Mouse (Mus musculus) cerebellum, postnatal 10 days (tissue): ENCODE data around the gene Neurog1.

ENCODE experiments used
- DNase-seq, 2 experiments: peaks; one replicate each; pipeline ENCODE4 v3.0.0; 2021; ENCODE audit warnings: mixed read lengths in 2 of 2

The Neurog1 gene

DNA sequence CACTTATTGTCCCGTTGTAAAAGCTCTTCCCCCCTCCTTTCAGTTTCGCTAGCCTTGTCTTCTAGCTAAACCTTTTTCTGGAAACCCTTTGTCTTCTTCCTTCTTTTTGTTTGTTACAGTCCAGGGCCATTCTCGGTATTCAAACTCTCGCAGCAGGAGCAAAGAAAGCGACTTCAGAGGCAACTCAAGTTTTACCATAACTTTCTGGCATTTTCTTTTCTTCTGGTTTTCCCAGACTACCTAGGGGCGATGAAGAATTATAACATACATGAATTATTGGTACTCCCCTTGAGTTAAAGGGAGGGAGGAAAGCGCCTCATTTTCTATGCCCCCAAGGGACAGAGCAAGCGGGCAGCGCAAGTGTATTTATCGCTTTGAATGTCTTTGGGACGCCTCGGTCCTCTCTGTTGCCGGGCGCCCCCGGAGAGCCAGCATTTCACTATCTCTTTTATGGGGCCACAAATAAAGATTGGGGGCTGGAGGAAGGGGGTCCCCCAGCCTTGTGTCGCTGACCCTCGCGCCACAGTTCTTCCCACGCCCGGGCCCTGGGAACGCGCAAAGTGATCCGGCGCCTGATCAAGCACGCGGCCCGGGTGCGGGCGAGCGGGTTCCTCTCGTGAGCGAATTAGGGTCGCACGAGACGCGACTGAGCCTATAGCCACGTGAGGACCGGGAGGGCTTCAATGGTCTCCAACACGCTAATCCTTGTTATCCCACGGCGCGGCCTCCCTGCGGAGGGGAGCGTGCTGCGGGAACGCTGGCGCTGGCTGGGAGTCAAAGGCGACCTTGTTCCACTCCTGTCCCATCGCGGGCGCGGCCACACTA is 6.4 kb upstream of the Neurog1 start:
- DNase-seq: peak; percentile 33 to 35

DNA sequence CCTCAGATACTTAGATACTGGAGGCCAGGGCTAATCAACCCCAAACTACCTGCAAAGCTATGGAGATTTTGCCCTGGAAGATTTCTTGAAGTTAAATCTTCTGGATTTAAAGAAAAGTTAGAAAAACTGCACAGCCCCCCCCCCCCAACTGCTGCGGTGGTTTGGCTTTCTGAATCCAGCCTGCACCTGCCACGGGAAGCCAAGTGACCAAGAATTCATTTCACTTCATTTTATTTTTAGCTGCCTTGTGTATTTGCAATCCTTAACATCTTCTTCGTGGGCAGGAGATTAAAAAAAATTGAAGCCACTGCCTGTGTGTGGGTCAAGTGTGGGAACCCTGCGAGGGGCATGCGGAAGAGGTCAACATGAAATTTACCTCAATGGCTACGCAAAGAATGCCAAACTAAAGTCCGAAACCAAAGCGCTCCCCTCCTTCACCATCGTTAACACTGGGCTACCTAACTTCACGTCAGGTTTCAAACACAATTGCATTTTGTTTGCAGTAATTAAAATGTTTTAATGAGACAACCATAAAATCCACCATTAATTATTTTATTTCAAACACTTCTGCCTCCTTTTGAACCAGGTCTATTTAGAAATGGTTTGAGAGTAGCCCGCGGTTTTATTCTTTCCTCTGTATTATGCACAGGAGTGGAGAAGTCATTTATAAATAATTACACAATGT is 5.6 kb upstream of the Neurog1 start:
- no peak for DNase-seq

GRCm38 (mm10) chr13:56256716-56257299 is 4.8 kb upstream of the Neurog1 start:
- DNase-seq: no peak

DNA sequence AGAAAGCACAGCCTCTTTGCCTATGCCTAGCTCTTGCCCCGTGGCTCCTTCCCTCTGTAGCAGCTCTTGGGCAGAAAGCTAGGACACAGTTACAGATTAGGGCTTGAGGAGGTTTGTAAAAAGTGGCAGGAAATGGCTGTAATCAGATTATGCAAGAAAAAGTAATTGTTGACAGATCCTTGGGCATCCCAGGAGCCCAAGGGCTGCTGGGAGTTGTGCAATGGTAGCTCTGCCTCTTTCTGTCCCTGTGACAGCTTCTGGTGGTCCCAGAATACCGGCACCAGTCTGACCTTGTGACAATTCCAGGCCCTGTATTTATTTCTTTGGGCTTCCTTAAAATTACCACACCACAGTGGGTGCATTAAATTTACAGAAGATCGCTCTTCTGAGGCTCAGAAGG is 1.4 kb upstream of the Neurog1 start:
- no peak for DNase-seq

DNA sequence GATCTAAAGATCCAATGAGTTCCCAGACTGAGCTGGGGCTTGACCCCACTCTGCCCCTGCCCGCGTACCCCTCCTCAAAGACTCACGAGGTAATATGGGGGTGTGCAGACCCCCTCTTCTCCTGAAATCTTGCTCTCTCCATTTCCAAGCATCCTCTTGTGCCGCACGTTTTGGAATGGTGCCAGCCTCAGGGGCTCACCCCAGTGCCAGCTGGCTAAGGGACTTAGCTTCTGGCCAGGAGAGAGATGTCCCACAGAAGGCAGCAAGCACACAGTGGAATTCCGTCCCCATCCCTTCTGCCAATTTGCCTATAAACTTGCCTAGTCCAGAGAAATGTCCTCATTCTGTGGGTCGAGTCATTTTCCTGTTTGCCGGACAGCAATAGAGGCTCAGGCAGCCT is 820 bp upstream of the Neurog1 start:
- DNase-seq: peak; percentile 79 to 85

- peak; percentile 20 to 43 for DNase-seq
Measured at GRCm38 (mm10) chr13:56251176-56251923, 613 bp downstream of the Neurog1 start.

- DNase-seq: no peak
Measured at GRCm38 (mm10) chr13:56250551-56251161, 1.3 kb downstream of the Neurog1 start.

- no peak for DNase-seq
Measured at GRCm38 (mm10) chr13:56249593-56250341, 2.2 kb downstream of the Neurog1 start.

GRCm38 (mm10) chr13:56243104-56243503 is 8.9 kb downstream of the Neurog1 start:
- no peak for DNase-seq

- peak; percentile 35 to 43 for DNase-seq
Measured at GRCm38 (mm10) chr13:56240012-56240770, 11.8 kb downstream of the Neurog1 start.

DNA sequence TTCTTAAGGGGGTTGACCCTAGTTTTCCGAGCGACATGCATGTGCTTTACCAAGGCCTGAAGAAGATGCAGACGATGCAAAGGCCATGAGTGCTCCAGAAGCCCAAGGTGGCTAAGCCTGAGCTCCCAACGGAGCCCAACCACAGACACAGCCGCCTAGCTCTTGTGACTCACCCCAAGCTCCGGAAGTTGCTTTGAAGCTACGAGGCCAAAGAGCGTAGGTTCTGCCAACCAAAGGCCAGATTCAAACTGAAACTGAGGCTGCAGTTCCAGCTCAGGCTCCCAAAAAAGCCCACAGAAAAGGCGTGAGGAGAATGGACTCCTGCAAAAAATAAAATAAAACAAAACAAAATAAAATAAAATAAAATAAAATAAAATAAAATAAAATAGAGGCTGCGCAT is 14.1 kb downstream of the Neurog1 start:
- no peak for DNase-seq

DNA sequence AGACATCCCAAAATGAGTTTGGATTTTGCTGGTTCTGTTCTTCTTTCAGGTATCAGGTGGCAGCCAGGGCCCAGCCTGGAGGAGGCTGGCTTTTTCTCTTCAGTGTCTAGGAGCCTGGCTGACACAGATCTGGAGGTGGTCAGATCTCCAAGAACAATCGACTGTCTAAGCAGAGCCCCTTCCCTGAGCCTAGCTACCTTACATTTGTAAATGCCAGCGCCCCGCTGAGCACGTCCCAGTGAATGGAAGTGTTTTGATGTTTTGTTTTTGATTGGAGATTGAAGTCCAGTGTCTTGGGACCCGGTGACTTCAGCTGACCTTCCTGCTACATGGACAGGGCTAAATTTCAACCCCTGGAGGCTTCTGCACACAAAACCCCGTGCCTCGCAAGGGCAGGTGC is 15.8 kb downstream of the Neurog1 start:
- DNase-seq: no peak

DNA sequence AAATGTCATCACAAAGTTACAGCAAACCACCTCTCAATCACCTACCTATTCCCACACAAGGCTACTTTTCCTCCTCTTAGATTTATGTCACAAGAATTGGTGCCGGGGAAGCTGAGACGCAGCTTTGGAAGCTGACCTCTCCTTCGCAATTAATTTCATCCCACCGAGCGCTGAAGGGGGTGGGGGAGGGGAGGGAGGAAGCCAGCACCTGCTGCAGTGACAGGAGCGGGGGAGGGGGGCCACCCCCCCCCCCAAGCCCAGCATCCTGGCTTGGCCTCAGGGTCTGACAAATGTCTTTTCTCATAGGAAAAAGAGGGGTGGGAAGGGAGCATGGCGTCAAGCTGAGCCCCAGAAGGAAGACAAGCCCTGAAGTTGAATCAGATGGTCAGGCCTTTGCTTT is 23.2 kb downstream of the Neurog1 start:
- peak in 1 of 2 experiments; percentile 21 for DNase-seq

GRCm38 (mm10) chr13:56226175-56226954 is 25.6 kb downstream of the Neurog1 start:
- peak; percentile 53 to 70 for DNase-seq

DNA sequence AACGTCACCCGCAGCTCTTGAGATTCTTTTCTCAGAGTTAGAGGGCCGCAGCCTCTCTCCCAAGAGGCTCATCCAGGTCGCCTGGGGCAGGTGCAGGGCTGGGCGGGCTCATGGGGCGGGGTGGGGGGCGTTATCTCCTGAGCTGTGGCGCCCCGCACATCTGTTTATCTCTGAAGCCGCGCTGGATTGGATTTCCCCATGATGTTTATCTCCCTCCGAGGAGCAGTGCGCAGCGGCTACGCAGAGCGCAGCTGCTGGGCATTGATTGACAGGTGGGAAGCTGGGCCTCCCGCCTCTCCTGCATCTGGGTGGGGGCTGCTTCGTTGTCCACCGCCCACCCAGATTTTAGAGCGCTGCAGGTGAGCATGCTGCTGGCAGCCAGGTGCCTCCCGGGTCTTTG is 28.3 kb downstream of the Neurog1 start:
- no peak for DNase-seq

- DNase-seq: peak in 1 of 2 experiments; percentile 39
Measured at GRCm38 (mm10) chr13:56222849-56223246, 29.1 kb downstream of the Neurog1 start.

DNA sequence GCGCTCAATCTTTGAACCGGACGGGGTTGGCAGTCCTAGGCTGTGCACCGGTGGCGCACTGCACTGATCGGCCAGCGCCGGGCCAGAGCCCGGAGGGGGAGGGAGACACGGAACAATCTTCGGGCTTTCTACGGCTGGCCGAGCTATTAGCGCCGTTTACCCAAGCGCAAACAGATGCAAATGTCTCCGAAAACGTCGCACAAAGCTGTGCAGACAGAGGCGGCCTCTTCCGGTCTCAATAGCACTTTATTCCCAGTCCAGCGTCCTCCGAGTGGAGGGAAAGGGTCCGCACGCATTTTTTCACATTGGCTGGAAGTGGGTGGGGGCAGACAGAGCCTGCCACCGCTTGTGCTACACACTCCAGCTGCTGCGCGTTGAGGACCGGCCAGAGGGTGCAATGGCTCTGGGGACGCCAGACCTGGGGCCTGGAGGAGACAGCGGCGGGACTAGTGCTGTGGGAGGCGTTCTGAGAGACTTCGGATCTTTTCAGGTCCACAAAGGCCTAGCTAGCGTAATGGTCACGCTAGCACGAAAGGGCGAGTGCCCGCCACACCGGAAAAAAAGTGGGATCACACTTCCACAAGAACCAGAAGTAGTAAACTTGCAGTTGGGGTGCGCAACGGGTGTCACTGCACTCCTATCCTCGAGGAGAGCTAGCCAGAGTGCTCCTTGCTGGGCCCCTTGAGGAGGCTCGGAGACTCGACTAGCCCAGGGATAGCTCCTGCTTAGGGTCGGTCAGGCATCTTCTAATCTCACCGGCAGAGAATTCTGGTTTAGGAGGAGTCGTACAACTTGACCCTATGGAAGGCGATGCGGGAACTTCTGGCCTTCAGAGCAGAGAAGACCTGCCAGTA is 29.7 kb downstream of the Neurog1 start:
- DNase-seq: peak; percentile 49

DNA sequence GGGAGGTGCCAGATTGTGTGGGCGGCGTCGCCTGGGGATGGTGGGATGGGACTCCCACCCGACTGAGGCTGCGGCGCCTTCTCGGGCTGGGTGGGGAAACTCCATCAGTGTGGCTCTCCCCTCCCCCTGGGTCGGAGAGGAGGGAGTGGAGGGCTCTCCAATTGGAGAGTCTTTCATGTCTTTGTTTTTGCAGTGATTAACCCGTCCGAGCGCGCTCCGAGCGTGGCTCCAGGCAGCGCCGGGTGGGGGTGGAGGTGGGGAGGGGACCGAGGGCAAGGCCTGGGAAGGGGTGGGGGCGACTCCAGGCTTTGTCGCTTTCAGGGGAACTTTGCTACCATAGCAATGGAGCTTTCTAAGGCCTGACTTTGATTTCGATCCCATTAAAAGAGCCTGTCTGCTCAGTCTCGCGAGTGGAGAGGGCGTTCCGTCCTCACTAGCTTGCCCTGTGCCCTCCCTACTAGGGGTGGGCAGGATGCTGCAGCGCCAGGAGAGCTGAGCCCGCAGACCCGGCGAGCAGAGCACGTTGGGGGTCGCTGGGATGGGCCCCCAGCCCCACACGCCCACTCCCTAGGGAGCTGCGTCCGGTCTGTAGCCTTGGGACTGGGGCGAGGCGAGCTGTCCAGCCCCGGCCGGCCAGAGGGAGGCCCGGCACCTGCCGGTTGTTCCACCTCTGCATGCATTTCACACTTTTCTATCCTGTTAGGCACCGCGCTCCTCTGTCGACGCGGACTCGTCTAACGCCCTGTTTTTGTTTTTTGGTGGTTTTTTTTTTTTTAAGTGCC is 30.6 kb downstream of the Neurog1 start:
- peak; percentile 56 to 71 for DNase-seq
